10 mouse cellular contexts compared by ENCODE assay signal in genomic region chr6:134219358-134219757, GRCm38 (mm10).
DNase-seq lines count a peak whose midpoint lies in the region; ATAC-seq lines count a peak whose summit lies in the region.
"Had no signal": no experiment of that assay in that cellular context is flagged by ENCODE, and none has a peak within 500 bp of the region (broad histone marks: within the 10 kb centered on the region; RNA-seq: fewer than 3 reads in every experiment).

No protein-coding gene starts in this region.

- no peak overlapping the region for H3K4me3 ChIP-seq in heart, embryonic 12.5 days
- H3K4me3 ChIP-seq: embryonic facial prominence, embryonic 15.5 days; stomach, embryonic 15.5 days had no signal

- H3K9me3 ChIP-seq in heart, embryonic 12.5 days (replicated peaks): no peaks in the 10 kb centered on the region
- H3K9me3 ChIP-seq: embryonic facial prominence, embryonic 15.5 days; stomach, embryonic 15.5 days had no signal

- WGBS in heart, embryonic 12.5 days: 50% methylated on average over 6 of the region's 6 CpGs

- no peak overlapping the region for H3K27ac ChIP-seq in heart, embryonic 12.5 days (ENCODE audit: poor library complexity, severe bottlenecking)
- H3K27ac ChIP-seq: embryonic facial prominence, embryonic 15.5 days had no signal

- DNase-seq in heart, postnatal 10 days: peak; percentile 59 to 63
- DNase-seq in adrenal gland, postnatal 36 days: peak; percentile 56 to 64
- peak; percentile 60 to 61 for DNase-seq in frontal cortex, postnatal 14 days (ENCODE audit: low spot score in 2 of 2)
- DNase-seq in left cerebral cortex, postnatal 14 days (ENCODE audit: low spot score in 2 of 2): peak; percentile 69 to 87
- no peak for DNase-seq in spleen, postnatal 4 days (ENCODE audit: low spot score in 2 of 2)
- no peak for DNase-seq in urinary bladder, adult 2 months (ENCODE audit: low spot score)

- no peak overlapping the region for H3K4me2 ChIP-seq in heart, embryonic 12.5 days
- H3K4me2 ChIP-seq: embryonic facial prominence, embryonic 15.5 days; stomach, embryonic 15.5 days had no signal

- peaks cover 34% of the 10 kb centered on the region for H3K4me1 ChIP-seq in heart, embryonic 12.5 days (replicated peaks)

- no peak overlapping the region for H3K9ac ChIP-seq in heart, embryonic 12.5 days
- H3K9ac ChIP-seq: embryonic facial prominence, embryonic 15.5 days; stomach, embryonic 15.5 days had no signal

- peaks cover 11% of the 10 kb centered on the region; the same call in 1 of the 2 replicates for H3K36me3 ChIP-seq in heart, embryonic 12.5 days
- H3K36me3 ChIP-seq: stomach, embryonic 15.5 days had no signal

- intact Hi-C loops in heart, postnatal 10 days (cut with DNase I): no loop called here
- intact Hi-C loops in left cerebral cortex, postnatal 14 days (cut with DNase I): loop anchor here (5.0 kb wide), 1 partner anchor 47 kb away; no protein-coding TSS in a partner anchor

- ATAC-seq in heart, embryonic 12.5 days (ENCODE audit: insufficient number of reproducible peaks, low FRiP score): no peak
- ATAC-seq in activated CD4-positive, CD25-positive, alpha-beta regulatory T cell, adult 4 months: no peak

- H3K27me3 ChIP-seq in heart, embryonic 12.5 days (replicated peaks): no peaks in the 10 kb centered on the region
- H3K27me3 ChIP-seq: embryonic facial prominence, embryonic 15.5 days; stomach, embryonic 15.5 days had no signal

Comparison
In these comparisons a context has a peak if more than half of its experiments do, and no peak if none do; other contexts are left out.
1. DNase-seq: peak in heart, postnatal 10 days (2 of 2), adrenal gland, postnatal 36 days (2 of 2), frontal cortex, postnatal 14 days (2 of 2) and left cerebral cortex, postnatal 14 days (2 of 2); none in spleen, postnatal 4 days (0 of 2) and urinary bladder, adult 2 months (single experiment).